Mouse (Mus musculus) layer of hippocampus, adult 9-10 months (tissue): ENCODE data around the gene Ccl26.

Experiments
- DNase-seq: peaks from one replicate; pipeline ENCODE4 v3.0.0; 2022; ENCODE audit warnings: low spot score

The Ccl26 gene

GRCm38 (mm10) chr5:135537794-135538214, 25.6 kb downstream of the Ccl26 start:
- DNase-seq: no peak

GRCm38 (mm10) chr5:135537326-135537725, 26.0 kb downstream of the Ccl26 start:
- DNase-seq: no peak

GRCm38 (mm10) chr5:135535867-135536266, 27.5 kb downstream of the Ccl26 start:
- no peak for DNase-seq

GRCm38 (mm10) chr5:135533431-135533830, 29.9 kb downstream of the Ccl26 start:
- no peak for DNase-seq

GRCm38 (mm10) chr5:135531306-135531845, 32.0 kb downstream of the Ccl26 start:
- no peak for DNase-seq

- no peak for DNase-seq
Observed at GRCm38 (mm10) chr5:135529964-135530363, 33.4 kb downstream of the Ccl26 start.

GRCm38 (mm10) chr5:135529310-135529709, 34.1 kb downstream of the Ccl26 start:
- DNase-seq: no peak

- no peak for DNase-seq
Observed at GRCm38 (mm10) chr5:135527986-135528385, 35.4 kb downstream of the Ccl26 start.

- DNase-seq: no peak
Observed at GRCm38 (mm10) chr5:135524660-135525560, 38.5 kb downstream of the Ccl26 start.

- DNase-seq: no peak
Observed at GRCm38 (mm10) chr5:135524087-135524486, 39.3 kb downstream of the Ccl26 start.

GRCm38 (mm10) chr5:135522111-135522722, 41.2 kb downstream of the Ccl26 start:
- no peak for DNase-seq

- no peak for DNase-seq
Observed at GRCm38 (mm10) chr5:135517348-135517883, 46.0 kb downstream of the Ccl26 start.

- no peak for DNase-seq
Observed at GRCm38 (mm10) chr5:135513131-135513530, 50.2 kb downstream of the Ccl26 start.

- DNase-seq: no peak
Observed at GRCm38 (mm10) chr5:135511105-135511504, 52.3 kb downstream of the Ccl26 start.
